Mouse (Mus musculus): Measurements from ENCODE around the gene Hist1h4i. TPM values are rescaled to one million over a fixed set of nuclear protein-coding genes. Genes with fewer than 3 reads are reported as not detected.
"Not testable (repeated sequence)": the region's sequence is repeated elsewhere in the genome, so short reads cannot be mapped to it uniquely, and the experiment has no call there.

The Hist1h4i gene
- polyA plus RNA-seq, 1 experiment from 2014 or later, result 19.1 TPM

DNA sequence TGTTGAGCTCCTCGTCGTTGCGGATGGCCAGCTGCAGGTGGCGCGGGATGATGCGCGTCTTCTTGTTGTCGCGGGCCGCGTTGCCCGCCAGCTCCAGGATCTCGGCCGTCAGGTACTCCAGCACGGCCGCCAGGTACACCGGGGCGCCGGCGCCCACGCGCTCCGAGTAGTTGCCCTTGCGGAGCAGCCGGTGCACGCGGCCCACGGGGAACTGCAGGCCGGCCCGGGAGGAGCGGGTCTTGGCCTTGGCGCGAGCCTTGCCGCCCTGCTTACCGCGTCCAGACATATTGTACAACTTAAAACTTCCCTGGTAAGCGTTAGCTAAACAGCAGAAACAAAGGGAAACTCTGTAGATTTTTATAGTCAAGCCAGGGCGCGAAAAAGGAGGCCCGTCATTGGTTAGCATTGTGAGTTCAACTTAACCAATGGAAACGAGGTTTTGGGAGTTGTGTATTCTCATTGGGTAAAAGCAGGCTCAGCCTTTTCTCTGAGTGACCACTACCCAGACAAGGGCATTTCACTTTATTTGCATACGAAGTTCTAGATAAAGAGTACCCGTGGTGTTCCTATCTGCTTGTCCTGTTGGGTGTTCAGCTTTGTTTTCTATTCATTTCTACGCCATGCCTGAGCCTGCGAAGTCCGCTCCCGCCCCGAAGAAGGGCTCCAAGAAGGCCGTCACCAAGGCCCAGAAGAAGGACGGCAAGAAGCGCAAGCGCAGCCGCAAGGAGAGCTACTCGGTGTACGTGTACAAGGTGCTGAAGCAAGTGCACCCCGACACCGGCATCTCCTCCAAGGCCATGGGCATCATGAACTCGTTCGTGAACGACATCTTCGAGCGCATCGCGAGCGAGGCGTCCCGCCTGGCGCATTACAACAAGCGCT is 5.7 kb downstream of the Hist1h4i start, which contains the start of the genes Hist1h2ah and Hist1h2bk:
TSS of gene Hist1h2ah (minus strand) at position 302 of the 882 bp plus-strand sequence.
TSS of gene Hist1h2bk (plus strand) at position 604 of the 882 bp plus-strand sequence.
- peak within 1 kb of the TSS; percentile 64 for H3K4me2 ChIP-seq
- H3K4me3 ChIP-seq (replicated peaks), result peak within 1 kb of the TSS; percentile 45
- ATAC-seq (ENCODE audit: insufficient read depth, low FRiP score, low read depth), result peak; percentile 97
- under 1% methylated on average over 22 of the region's 69 CpGs for WGBS
- H3K27me3 ChIP-seq (replicated peaks); H3K36me3 ChIP-seq; H3K9me3 ChIP-seq: not testable (repeated sequence)
- H3K9ac ChIP-seq, result peak within 1 kb of the TSS; percentile 37
- H3K27ac ChIP-seq, result peak within 1 kb of the TSS; percentile 88
- peaks cover 10% of the 10 kb centered on the region for H3K4me1 ChIP-seq

DNA sequence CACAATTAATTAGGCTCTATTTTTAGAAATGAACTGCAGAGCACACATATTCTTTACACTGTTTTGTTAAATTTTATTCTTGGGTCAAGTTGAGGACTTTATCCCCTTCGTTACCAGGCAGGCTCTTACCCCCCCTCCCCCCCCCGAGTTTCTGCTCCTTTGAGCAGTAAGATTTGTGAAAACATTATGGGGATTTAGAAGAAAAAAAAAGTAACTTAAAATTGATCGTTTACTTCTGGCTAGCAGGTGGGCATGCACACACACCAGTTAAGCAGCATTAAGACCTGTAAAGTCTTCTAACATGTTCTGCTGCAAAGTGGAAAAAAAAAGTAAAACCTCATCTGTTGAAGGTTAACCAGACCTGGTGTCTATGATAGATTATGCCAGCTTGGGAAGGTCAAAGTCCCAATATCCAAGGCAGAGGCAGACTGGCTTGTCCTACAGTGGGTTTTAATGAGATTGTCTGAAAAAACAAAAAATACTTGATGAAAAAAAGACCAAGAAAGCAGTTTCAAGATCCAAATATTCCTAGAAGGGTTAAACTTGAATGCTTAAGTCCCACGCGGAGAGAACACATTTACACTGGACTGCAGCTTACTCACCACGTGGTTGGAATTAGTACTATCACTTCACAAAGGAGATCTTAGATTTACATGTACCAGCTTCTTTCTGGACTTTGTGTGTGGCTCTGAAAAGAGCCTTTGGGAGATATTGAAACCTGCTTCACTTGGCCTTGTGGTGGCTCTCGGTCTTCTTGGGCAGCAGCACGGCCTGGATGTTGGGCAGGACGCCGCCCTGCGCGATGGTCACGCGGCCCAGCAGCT is 6.5 kb downstream of the Hist1h4i start:
- no peak; the same call in 1 of the 2 replicates for ATAC-seq (ENCODE audit: insufficient read depth, low FRiP score, low read depth)
- H3K4me1 ChIP-seq, result peaks cover 7% of the 10 kb centered on the region
- under 1% methylated on average over 9 of the region's 14 CpGs for WGBS

DNA sequence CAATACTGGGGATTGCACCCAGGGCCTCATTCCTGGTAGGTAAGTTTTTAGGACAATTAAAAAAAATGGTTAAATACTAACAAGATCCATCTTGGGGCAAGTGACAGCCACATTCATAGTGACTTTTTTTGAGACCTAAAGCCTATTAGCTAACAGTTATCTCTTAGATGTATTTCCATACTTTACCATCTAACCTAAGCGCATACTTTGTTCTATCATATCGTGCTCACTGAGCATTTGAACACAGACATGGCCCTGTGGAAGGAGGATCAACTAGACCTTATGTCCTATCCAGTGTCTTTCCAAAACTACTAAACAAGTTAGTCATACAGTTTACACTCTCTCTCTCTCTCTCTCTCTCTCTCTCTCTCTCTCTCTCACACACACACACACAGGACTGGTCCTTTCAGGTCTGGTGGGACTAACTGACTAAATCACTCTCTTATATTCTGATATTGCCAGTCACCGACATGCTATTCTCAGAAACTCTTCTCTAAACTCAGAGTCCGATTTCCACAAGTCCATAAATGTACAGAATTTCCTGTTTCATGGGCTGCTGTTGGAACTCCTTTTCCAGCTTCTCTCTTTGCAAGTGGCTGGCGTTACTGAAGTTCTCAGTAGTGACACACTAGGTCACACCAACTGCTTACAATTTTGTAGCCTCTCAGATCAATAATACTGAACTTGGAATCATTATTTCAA is 7.3 kb downstream of the Hist1h4i start:
- no peaks in the 10 kb centered on the region for H3K27me3 ChIP-seq (replicated peaks)
- peak overlapping the region; percentile 45; the same call in 1 of the 2 replicates for H3K4me3 ChIP-seq (replicated peaks)
- H3K4me2 ChIP-seq, result peak overlapping the region; percentile 64
- H3K36me3 ChIP-seq, result no peaks in the 10 kb centered on the region
- H3K4me1 ChIP-seq, result peaks cover 10% of the 10 kb centered on the region
- 44% methylated on average over 5 of the region's 5 CpGs for WGBS
- ATAC-seq (ENCODE audit: insufficient read depth, low FRiP score, low read depth), result no peak
- H3K27ac ChIP-seq, result peak overlapping the region; percentile 88; the same call in 1 of the 2 replicates
- H3K9me3 ChIP-seq, result no peaks in the 10 kb centered on the region
- H3K9ac ChIP-seq, result no peak overlapping the region

More for the DNA sequence above, 6.5 kb downstream of the Hist1h4i start:
- Histone ChIP-seq H3K9me3 (no peaks in the 10 kb centered on the region), H3K4me2 (peak overlapping the region; percentile 64), H3K4me3 (replicated peaks) (peak overlapping the region; percentile 45), H3K27ac (peak overlapping the region; percentile 88), H3K9ac (peak overlapping the region; percentile 37; the same call in 1 of the 2 replicates), H3K36me3 (no peaks in the 10 kb centered on the region), H3K27me3 (replicated peaks) (no peaks in the 10 kb centered on the region)

DNA sequence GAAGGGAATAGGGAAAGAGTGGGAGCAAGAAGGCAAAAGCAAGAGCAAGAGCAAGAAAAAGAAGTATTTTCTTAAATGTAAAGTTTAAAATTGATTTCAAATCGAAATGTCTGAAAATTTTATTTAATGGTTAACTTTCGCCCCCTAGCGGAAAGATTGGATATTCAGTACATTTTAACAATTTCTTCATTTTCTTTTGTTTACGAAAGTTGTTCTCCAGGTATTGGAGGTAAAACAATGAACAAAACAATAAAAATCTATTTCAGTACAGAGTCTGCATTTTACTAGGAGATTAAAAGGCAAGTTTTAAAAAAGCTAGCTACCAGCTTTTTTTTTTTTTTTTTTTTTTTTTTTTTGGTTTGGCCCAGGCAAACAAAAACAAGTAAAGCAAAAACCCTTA is 10.7 kb downstream of the Hist1h4i start:
- 9% methylated on average over 4 of the region's 4 CpGs for WGBS
- Histone ChIP-seq H3K4me3 (replicated peaks) (no peak overlapping the region), H3K27me3 (replicated peaks) (no peaks in the 10 kb centered on the region), H3K9me3 (no peaks in the 10 kb centered on the region), H3K27ac (no peak overlapping the region), H3K9ac (no peak overlapping the region), H3K36me3 (no peaks in the 10 kb centered on the region), H3K4me2 (no peak overlapping the region), H3K4me1 (0 out of 2 replicates have a peak, but pooled peaks cover 3% of the 10 kb centered on the region)
- ATAC-seq (ENCODE audit: insufficient read depth, low FRiP score, low read depth), result no peak

DNA sequence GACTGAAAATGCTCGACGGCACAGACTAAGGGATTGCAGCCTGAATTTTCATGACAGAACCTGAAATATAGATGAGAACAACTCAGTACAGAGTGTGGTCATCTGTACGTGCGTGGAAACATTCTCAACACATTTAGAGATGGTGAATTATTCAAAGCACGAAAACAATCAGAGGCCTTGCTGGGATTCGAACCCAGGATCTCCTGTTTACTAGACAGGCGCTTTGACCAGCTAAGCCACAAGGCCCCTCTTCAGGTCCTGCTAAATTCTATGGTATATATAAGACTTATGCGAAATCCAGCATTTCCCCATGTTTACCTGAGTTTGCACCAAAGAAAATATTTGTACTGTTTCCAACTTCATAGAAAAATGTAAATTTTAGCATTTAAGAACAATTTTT is 11.2 kb downstream of the Hist1h4i start:
- Histone ChIP-seq H3K4me2 (no peak overlapping the region), H3K4me1 (0 out of 2 replicates have a peak, but pooled peaks cover 3% of the 10 kb centered on the region), H3K27ac (no peak overlapping the region), H3K9me3 (no peaks in the 10 kb centered on the region), H3K9ac (no peak overlapping the region), H3K4me3 (replicated peaks) (no peak overlapping the region), H3K36me3 (no peaks in the 10 kb centered on the region), H3K27me3 (replicated peaks) (no peaks in the 10 kb centered on the region)
- no peak for ATAC-seq (ENCODE audit: insufficient read depth, low FRiP score, low read depth)
- WGBS, result 36% methylated on average over 8 of the region's 8 CpGs

DNA sequence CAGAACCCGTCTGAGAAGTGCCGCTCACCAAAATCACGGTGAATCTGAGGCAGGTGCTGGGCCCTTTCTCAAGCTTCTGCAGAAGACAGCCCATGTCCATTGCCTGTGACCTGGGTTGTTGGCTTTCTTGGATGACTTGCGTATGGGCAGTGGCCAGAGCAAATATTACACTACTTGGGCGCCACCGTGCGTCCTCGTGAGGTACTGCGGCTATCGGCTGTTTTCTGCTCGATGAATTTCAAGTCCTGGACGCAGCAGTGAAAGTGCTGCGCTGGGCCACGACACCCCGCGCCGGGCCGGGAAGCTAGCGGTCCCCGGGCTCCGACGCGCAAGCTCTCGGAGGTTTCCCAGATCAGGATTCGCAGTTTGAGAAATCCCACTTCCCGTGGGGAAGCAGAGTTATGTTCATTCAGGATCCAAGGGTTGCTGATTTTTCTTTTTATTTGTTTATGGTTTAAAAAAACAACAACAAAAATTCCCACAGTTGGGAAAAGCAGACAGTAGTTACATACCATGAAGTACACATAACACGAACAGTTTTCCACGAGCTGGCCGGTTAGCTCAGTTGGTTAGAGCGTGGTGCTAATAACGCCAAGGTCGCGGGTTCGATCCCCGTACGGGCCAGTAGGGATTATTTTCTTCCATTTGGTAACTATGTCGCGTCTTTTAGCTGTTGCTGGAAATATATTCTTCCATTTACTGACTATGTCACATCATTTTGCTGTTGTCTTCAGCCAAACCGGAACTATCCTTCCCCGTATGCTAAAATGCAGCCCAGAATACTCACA is 12.3 kb downstream of the Hist1h4i start:
- ATAC-seq (ENCODE audit: insufficient read depth, low FRiP score, low read depth), result peak; percentile 86
- peak overlapping the region; percentile 69 for H3K4me2 ChIP-seq
- WGBS, result 2% methylated on average over 40 of the region's 40 CpGs
- H3K9ac ChIP-seq, result peak overlapping the region; percentile 65; the same call in 1 of the 2 replicates
- no peaks in the 10 kb centered on the region for H3K27me3 ChIP-seq (replicated peaks)
- peak overlapping the region; percentile 88 for H3K27ac ChIP-seq
- no peaks in the 10 kb centered on the region for H3K36me3 ChIP-seq
- H3K4me1 ChIP-seq, result 0 out of 2 replicates have a peak, but pooled peaks cover 3% of the 10 kb centered on the region
- no peaks in the 10 kb centered on the region for H3K9me3 ChIP-seq
- H3K4me3 ChIP-seq (replicated peaks), result peak overlapping the region; percentile 57

DNA sequence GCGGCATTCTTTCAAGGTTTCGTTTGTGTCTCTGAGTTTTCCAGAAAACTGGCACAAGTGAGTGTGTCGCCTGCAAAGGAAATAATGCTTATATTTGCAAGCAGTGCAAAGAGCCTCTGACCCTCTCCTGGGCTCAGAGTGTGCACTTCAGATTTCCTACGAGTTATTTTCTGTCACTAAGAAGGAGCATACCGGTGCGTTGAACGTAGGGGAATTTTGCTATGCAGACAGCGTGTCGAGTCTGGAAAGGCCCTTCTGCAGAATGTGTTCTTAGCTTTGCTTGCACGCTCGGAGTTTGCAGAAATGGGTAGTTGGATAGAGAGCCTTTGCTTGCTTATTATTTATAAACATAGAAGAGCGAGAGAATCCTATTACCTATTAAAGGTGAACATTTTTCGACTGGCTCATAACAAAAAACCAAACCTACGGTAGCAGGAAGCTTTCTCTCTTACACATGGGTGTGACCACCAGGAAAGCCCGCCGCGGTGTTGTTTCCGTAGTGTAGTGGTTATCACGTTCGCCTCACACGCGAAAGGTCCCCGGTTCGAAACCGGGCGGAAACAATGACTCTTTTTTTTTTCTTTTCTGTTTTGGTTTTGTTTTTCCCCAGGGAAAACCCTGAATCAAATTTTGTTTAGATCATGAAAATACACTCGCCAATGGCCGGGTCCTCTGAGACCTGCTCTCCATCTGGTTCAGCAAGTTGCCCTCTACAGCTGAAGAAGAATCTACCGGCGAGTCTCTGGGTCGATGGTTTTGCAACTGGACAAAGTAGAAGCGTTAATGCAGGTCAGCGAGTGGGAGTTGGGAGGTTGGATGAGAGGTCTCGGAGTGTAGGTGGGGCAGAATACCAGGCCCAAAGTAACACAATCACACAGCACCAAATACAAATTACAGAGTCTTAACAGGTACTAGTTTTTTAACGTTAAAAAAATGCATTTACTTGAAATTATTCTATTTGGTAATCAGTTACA is 14.8 kb downstream of the Hist1h4i start:
- H3K4me1 ChIP-seq, result 0 out of 2 replicates have a peak, but pooled peaks cover 3% of the 10 kb centered on the region
- peak overlapping the region; percentile 61 for H3K27ac ChIP-seq
- peak overlapping the region; percentile 48 for H3K4me3 ChIP-seq (replicated peaks)
- no peaks in the 10 kb centered on the region for H3K9me3 ChIP-seq
- 2% methylated on average over 35 of the region's 35 CpGs for WGBS
- ATAC-seq (ENCODE audit: insufficient read depth, low FRiP score, low read depth), result no peak
- peak overlapping the region; percentile 58 for H3K4me2 ChIP-seq
- H3K36me3 ChIP-seq, result no peaks in the 10 kb centered on the region
- H3K9ac ChIP-seq, result peak overlapping the region; percentile 48; the same call in 1 of the 2 replicates
- H3K27me3 ChIP-seq (replicated peaks), result no peaks in the 10 kb centered on the region

DNA sequence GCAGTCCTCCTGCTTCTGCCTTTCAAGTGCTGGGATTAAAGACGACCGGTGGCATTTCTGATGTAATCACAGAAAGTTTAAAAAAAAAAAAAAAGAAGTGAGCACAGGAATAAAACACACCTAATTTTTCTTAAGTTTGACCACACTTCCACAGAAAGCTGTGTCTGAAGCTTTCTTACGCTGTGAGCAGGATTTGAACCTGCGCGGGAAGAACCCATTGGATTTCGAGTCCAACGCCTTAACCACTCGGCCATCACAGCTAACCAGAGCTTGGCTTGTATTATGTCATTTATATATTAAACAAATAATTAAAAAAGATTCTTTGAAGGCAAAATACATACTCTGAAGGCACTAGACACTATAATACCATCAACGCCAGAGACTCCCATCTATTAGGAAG is 18.9 kb downstream of the Hist1h4i start:
- Histone ChIP-seq H3K27me3 (replicated peaks) (no peaks in the 10 kb centered on the region), H3K4me2 (peak overlapping the region; percentile 76), H3K9me3 (no peaks in the 10 kb centered on the region), H3K9ac (peak overlapping the region; percentile 29; the same call in 1 of the 2 replicates), H3K4me3 (replicated peaks) (peak overlapping the region; percentile 52), H3K27ac (no peak overlapping the region), H3K4me1 (no peaks in the 10 kb centered on the region), H3K36me3 (no peaks in the 10 kb centered on the region)
- WGBS, result under 1% methylated on average over 9 of the region's 9 CpGs
- ATAC-seq (ENCODE audit: insufficient read depth, low FRiP score, low read depth), result peak; percentile 81

DNA sequence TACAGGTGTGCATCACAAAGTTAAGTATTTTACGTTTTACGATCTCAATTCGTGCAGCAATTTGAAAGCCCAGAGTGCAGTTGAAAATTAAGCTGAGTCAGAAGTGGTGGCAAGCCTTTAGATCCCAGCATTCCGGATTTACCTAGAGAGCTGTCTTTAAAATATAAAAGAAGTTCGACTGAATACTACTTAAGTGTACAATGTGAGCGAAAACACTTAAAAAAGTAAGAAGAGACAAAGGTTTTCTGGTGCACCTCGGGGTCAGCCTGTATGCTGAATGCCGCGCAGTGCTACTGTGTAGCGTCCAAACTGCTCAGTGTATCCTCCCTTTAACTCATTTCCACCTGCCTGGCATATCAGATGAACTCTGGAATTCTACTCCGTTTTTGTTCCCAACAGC is 19.6 kb downstream of the Hist1h4i start:
- WGBS, result under 1% methylated on average over 11 of the region's 11 CpGs
- no peak for ATAC-seq (ENCODE audit: insufficient read depth, low FRiP score, low read depth)
- no peaks in the 10 kb centered on the region for H3K4me1 ChIP-seq
- no peaks in the 10 kb centered on the region for H3K9me3 ChIP-seq
- peak overlapping the region; percentile 29; the same call in 1 of the 2 replicates for H3K9ac ChIP-seq
- no peaks in the 10 kb centered on the region for H3K27me3 ChIP-seq (replicated peaks)
- H3K36me3 ChIP-seq, result no peaks in the 10 kb centered on the region
- peak overlapping the region; percentile 13; the same call in 1 of the 2 replicates for H3K27ac ChIP-seq
- peak overlapping the region; percentile 76 for H3K4me2 ChIP-seq
- peak overlapping the region; percentile 52 for H3K4me3 ChIP-seq (replicated peaks)

DNA sequence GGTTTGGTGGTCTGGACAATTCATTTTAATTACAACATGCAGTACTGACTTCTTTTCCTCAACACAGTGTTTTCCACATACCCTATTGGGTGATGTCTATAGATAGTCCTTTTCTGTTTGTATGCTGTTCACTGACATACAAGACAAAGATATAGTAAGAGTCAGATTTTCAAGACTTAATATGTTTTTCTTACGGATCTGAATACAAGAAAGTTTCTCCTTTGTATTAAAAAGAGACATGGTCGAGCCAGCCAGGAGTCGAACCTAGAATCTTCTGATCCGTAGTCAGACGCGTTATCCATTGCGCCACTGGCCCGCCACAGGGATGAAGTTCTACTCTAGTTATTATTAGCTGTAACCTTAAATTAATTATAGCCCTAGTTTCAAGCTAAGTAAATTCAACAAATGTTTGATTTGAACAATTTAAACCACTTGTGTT is 20.2 kb downstream of the Hist1h4i start:
- WGBS, result under 1% methylated on average over 8 of the region's 8 CpGs

More for the DNA sequence above, 20.2 kb downstream of the Hist1h4i start:
- Histone ChIP-seq H3K36me3 (no peaks in the 10 kb centered on the region), H3K9me3 (no peaks in the 10 kb centered on the region), H3K4me2 (peak overlapping the region; percentile 76), H3K9ac (no peak overlapping the region; the same call in 1 of the 2 replicates), H3K27me3 (replicated peaks) (no peaks in the 10 kb centered on the region), H3K4me3 (replicated peaks) (peak overlapping the region; percentile 52), H3K4me1 (no peaks in the 10 kb centered on the region), H3K27ac (no peak overlapping the region)
- peak; percentile 67 for ATAC-seq (ENCODE audit: insufficient read depth, low FRiP score, low read depth)

All from stomach, embryonic 15.5 days (tissue).